In the genomic region with DNA sequence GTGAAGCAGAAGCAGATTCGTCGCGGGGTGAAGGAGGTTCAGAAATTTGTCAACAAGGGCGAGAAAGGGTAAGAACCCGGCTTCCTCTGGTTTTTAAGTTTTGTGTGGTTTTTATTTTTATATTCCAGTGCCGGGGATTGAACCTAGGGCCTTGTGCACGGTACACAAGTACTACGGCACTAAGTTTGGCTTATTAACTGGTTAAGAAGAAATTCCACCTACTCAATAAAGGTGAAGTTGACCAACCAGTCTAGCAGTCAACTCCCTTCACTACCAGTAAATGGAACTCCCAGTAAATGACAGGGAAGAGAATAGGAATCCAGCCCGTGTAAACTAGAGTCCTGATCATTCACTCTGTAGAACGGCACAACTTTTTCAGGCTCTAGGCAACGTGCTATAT, we compare ENCODE assay signal across 8 mouse cellular contexts. TPM values are rescaled to one million over a fixed set of nuclear protein-coding genes. Genes with fewer than 3 reads are reported as not detected.
DNase-seq lines count a peak whose midpoint lies in the region; ATAC-seq and TF ChIP-seq lines count a peak whose summit lies in the region.

No protein-coding gene starts in this region.

- H3K4me2 ChIP-seq in embryonic facial prominence, embryonic 12.5 days (replicated peaks) = peak overlapping the region; percentile 82
- H3K4me2 ChIP-seq in intestine, embryonic 15.5 days (replicated peaks) = peak overlapping the region; percentile 69
- H3K4me2 ChIP-seq in neural tube, embryonic 12.5 days (replicated peaks) = peak overlapping the region; percentile 84

- peak overlapping the region; percentile 21 for H3K27ac ChIP-seq in liver, adult 2 months (replicated peaks; ENCODE audit: insufficient read depth, low read depth, low read length)
- H3K27ac ChIP-seq in embryonic facial prominence, embryonic 12.5 days = peak overlapping the region; percentile 30; the same call in 1 of the 2 replicates
- peak overlapping the region; percentile 63; the same call in 1 of the 2 replicates for H3K27ac ChIP-seq in intestine, embryonic 15.5 days
- H3K27ac ChIP-seq in neural tube, embryonic 12.5 days = no peak overlapping the region

- under 1% methylated on average over 11 of the region's 11 CpGs for WGBS in liver, adult 2 months
- WGBS in embryonic facial prominence, embryonic 12.5 days = 2% methylated on average over 11 of the region's 11 CpGs
- 1% methylated on average over 11 of the region's 11 CpGs for WGBS in intestine, embryonic 15.5 days
- 3% methylated on average over 11 of the region's 11 CpGs for WGBS in neural tube, embryonic 12.5 days

- peaks cover 10% of the 10 kb centered on the region; the same call in 1 of the 2 replicates for H3K79me2 ChIP-seq in liver, adult 2 months (ENCODE audit: control insufficient read depth, insufficient read depth, low read length)

- TF ChIP-seq POLR2A in liver, adult 2 months (IDR thresholded peaks at IDR 0.05; ENCODE audit: extremely low read depth, insufficient read depth, low read length) = no peak

- peaks cover 3% of the 10 kb centered on the region; the same call in 1 of the 2 replicates for H3K36me3 ChIP-seq in liver, adult 2 months (ENCODE audit: control insufficient read depth, insufficient read depth, low read length)
- H3K36me3 ChIP-seq in embryonic facial prominence, embryonic 12.5 days = peaks cover 38% of the 10 kb centered on the region
- H3K36me3 ChIP-seq in intestine, embryonic 15.5 days = peaks cover 24% of the 10 kb centered on the region
- peaks cover 33% of the 10 kb centered on the region for H3K36me3 ChIP-seq in neural tube, embryonic 12.5 days

- no peak for TF ChIP-seq CTCF in liver, adult 2 months (IDR thresholded peaks at IDR 0.05; ENCODE audit: low read depth, low read length)

- H3K4me1 ChIP-seq in liver, adult 2 months (ENCODE audit: control insufficient read depth, insufficient read depth, low read length) = peaks cover 8% of the 10 kb centered on the region
- peaks cover 12% of the 10 kb centered on the region for H3K4me1 ChIP-seq in embryonic facial prominence, embryonic 12.5 days
- H3K4me1 ChIP-seq in intestine, embryonic 15.5 days (replicated peaks) = peaks cover 14% of the 10 kb centered on the region
- peaks cover 20% of the 10 kb centered on the region for H3K4me1 ChIP-seq in neural tube, embryonic 12.5 days

- no peak for ATAC-seq in embryonic facial prominence, embryonic 12.5 days (ENCODE audit: insufficient number of reproducible peaks, insufficient read depth, low FRiP score, low TSS enrichment)
- ATAC-seq in intestine, embryonic 15.5 days = no peak
- no peak for ATAC-seq in neural tube, embryonic 12.5 days (ENCODE audit: low FRiP score, low read depth)

- no peaks in the 10 kb centered on the region for H3K9me3 ChIP-seq in embryonic facial prominence, embryonic 12.5 days
- no peaks in the 10 kb centered on the region for H3K9me3 ChIP-seq in intestine, embryonic 15.5 days
- H3K9me3 ChIP-seq in neural tube, embryonic 12.5 days = no peaks in the 10 kb centered on the region

- H3K27me3 ChIP-seq in liver, adult 2 months (ENCODE audit: control insufficient read depth, insufficient read depth, low read length) = no peaks in the 10 kb centered on the region
- H3K27me3 ChIP-seq in embryonic facial prominence, embryonic 12.5 days = no peaks in the 10 kb centered on the region
- H3K27me3 ChIP-seq in intestine, embryonic 15.5 days (replicated peaks) = no peaks in the 10 kb centered on the region
- H3K27me3 ChIP-seq in neural tube, embryonic 12.5 days (replicated peaks) = no peaks in the 10 kb centered on the region

- peak overlapping the region; percentile 98 for H3K4me3 ChIP-seq in liver, adult 2 months (ENCODE audit: insufficient read depth, low read depth, low read length)
- peak overlapping the region; percentile 84 for H3K4me3 ChIP-seq in embryonic facial prominence, embryonic 12.5 days
- peak overlapping the region; percentile 77 for H3K4me3 ChIP-seq in intestine, embryonic 15.5 days (replicated peaks)
- peak overlapping the region; percentile 84 for H3K4me3 ChIP-seq in neural tube, embryonic 12.5 days

- DNase-seq in liver, adult 2 months (ENCODE audit: extremely low read depth, low read depth, low spot score) = no peak
- no peak for DNase-seq in liver
- no peak for DNase-seq in cerebellum, adult 11-12 months
- DNase-seq in cerebellum, postnatal 4 days (ENCODE audit: low spot score in 2 of 2) = no peak
- DNase-seq in urinary bladder, postnatal 14 days (ENCODE audit: low spot score) = no peak

- H3K9ac ChIP-seq in liver, adult 2 months (ENCODE audit: low read depth, low read length) = peak overlapping the region; percentile 82
- peak overlapping the region; percentile 73 for H3K9ac ChIP-seq in embryonic facial prominence, embryonic 12.5 days
- peak overlapping the region; percentile 65 for H3K9ac ChIP-seq in intestine, embryonic 15.5 days
- H3K9ac ChIP-seq in neural tube, embryonic 12.5 days = peak overlapping the region; percentile 72

RNA-seq across cellular contexts. Expression of a gene that starts 0.5 kb away (rescaled TPM):
- total RNA-seq in liver, adult 2 months (2014; rRNA removed) = 26.4 and 29.4 TPM in 2 replicates
- 31.4 and 33.8 TPM in 2 replicates for polyA plus RNA-seq in liver, adult 2 months (2012; rRNA removed)
- polyA plus RNA-seq in embryonic facial prominence, embryonic 12.5 days (2016; fragmentation: Nextera tagmentation; extraction: Ambion mirVana) = 134 and 141 TPM in 2 replicates
- 172 and 184 TPM in 2 replicates for polyA plus RNA-seq in intestine, embryonic 15.5 days (2015; fragmentation: Nextera tagmentation; extraction: Ambion mirVana)
- 121 and 122 TPM in 2 replicates for polyA plus RNA-seq in neural tube, embryonic 12.5 days (2016; fragmentation: Nextera tagmentation; extraction: Ambion mirVana)

RNA-seq across cellular contexts. Expression of a gene that starts 13.4 kb away (rescaled TPM):
- 96.9 and 104 TPM in 2 replicates for total RNA-seq in liver, adult 2 months (2014; rRNA removed)
- polyA plus RNA-seq in liver, adult 2 months (2012; rRNA removed) = 103 and 105 TPM in 2 replicates
- polyA plus RNA-seq in embryonic facial prominence, embryonic 12.5 days (2016; fragmentation: Nextera tagmentation; extraction: Ambion mirVana) = 714 and 750 TPM in 2 replicates
- 381 and 414 TPM in 2 replicates for polyA plus RNA-seq in intestine, embryonic 15.5 days (2015; fragmentation: Nextera tagmentation; extraction: Ambion mirVana)
- 734 and 808 TPM in 2 replicates for polyA plus RNA-seq in neural tube, embryonic 12.5 days (2016; fragmentation: Nextera tagmentation; extraction: Ambion mirVana)

RNA-seq across cellular contexts. Expression of a gene that starts 15.6 kb away (rescaled TPM):
- 8.9 and 10.3 TPM in 2 replicates for total RNA-seq in liver, adult 2 months (2014; rRNA removed)
- polyA plus RNA-seq in liver, adult 2 months (2012; rRNA removed) = 44.9 and 46.6 TPM in 2 replicates
- 43.7 and 47.6 TPM in 2 replicates for polyA plus RNA-seq in embryonic facial prominence, embryonic 12.5 days (2016; fragmentation: Nextera tagmentation; extraction: Ambion mirVana)
- 38.2 and 42.6 TPM in 2 replicates for polyA plus RNA-seq in intestine, embryonic 15.5 days (2015; fragmentation: Nextera tagmentation; extraction: Ambion mirVana)
- 57.6 and 57.7 TPM in 2 replicates for polyA plus RNA-seq in neural tube, embryonic 12.5 days (2016; fragmentation: Nextera tagmentation; extraction: Ambion mirVana)

RNA-seq across cellular contexts. Expression of a gene that starts 30.6 kb away (rescaled TPM):
- total RNA-seq in liver, adult 2 months (2014; rRNA removed) = 1.6 and 2.4 TPM in 2 replicates
- 5.7 and 6.4 TPM in 2 replicates for polyA plus RNA-seq in liver, adult 2 months (2012; rRNA removed)
- polyA plus RNA-seq in embryonic facial prominence, embryonic 12.5 days (2016; fragmentation: Nextera tagmentation; extraction: Ambion mirVana) = 23.6 and 24.7 TPM in 2 replicates
- polyA plus RNA-seq in intestine, embryonic 15.5 days (2015; fragmentation: Nextera tagmentation; extraction: Ambion mirVana) = 17.6 and 18.1 TPM in 2 replicates
- 15.1 and 16.8 TPM in 2 replicates for polyA plus RNA-seq in neural tube, embryonic 12.5 days (2016; fragmentation: Nextera tagmentation; extraction: Ambion mirVana)

RNA-seq across cellular contexts. Expression of a gene that starts 30.7 kb away (rescaled TPM):
- 1.3 and 1.7 TPM in 2 replicates for total RNA-seq in liver, adult 2 months (2014; rRNA removed)
- 10.3 and 10.9 TPM in 2 replicates for polyA plus RNA-seq in liver, adult 2 months (2012; rRNA removed)
- polyA plus RNA-seq in embryonic facial prominence, embryonic 12.5 days (2016; fragmentation: Nextera tagmentation; extraction: Ambion mirVana) = 2.3 and 2.5 TPM in 2 replicates
- 3.2 and 3.3 TPM in 2 replicates for polyA plus RNA-seq in intestine, embryonic 15.5 days (2015; fragmentation: Nextera tagmentation; extraction: Ambion mirVana)
- polyA plus RNA-seq in neural tube, embryonic 12.5 days (2016; fragmentation: Nextera tagmentation; extraction: Ambion mirVana) = 1.2 and 1.4 TPM in 2 replicates
